Mouse (Mus musculus) MEL (cell line): ENCODE results near the gene Ksr1. TPM values are rescaled to one million over a fixed set of nuclear protein-coding genes. Genes with fewer than 3 reads are reported as not detected.

ENCODE experiments used
- DNase-seq: peaks from one replicate; pipeline ENCODE4 v3.0.0; 2011; ENCODE audit warnings: low read depth, low spot score
- H3K27ac ChIP-seq: 2 replicates; pipeline ENCODE4 v1.5.1; 2012; ENCODE audit warnings: low read depth, mild to moderate bottlenecking, control low read depth, low read length, moderate library complexity; ENCODE audit not compliant: control insufficient read depth
- H3K27me3 ChIP-seq, 2 experiments: fragments of 150-350 bp in 1 of 2; sonication (generic) in 1 of 2; 2 replicates each; pipeline ENCODE4 v1.6.1; 2012; ENCODE audit warnings: low read length in 2 of 2, mild to moderate bottlenecking in 2 of 2, improper control_type of control experiment in 1 of 2, moderate library complexity in 1 of 2; ENCODE audit not compliant: insufficient read depth in 2 of 2, control insufficient read depth in 1 of 2
- H3K36me3 ChIP-seq, 2 experiments: 2 replicates each; pipeline ENCODE4 v1.6.1; 2012 to 2014; ENCODE audit warnings: low read length in 2 of 2, improper control_type of control experiment in 1 of 2, inconsistent platforms in 1 of 2, mild to moderate bottlenecking in 1 of 2; ENCODE audit not compliant: insufficient read depth in 2 of 2, control insufficient read depth in 1 of 2
- H3K4me1 ChIP-seq, 2 experiments: fragments of 150-350 bp in 1 of 2; sonication (generic) in 1 of 2; 2 replicates each; pipeline ENCODE4 v1.6.1; 2012; ENCODE audit warnings: low read length in 2 of 2, improper control_type of control experiment in 1 of 2, mild to moderate bottlenecking in 1 of 2; ENCODE audit not compliant: insufficient read depth in 2 of 2, control insufficient read depth in 1 of 2
- H3K4me3 ChIP-seq, 2 experiments: fragments of 150-350 bp in 1 of 2; sonication (generic) in 1 of 2; 2 replicates each; pipeline ENCODE4 v1.5.1; 2012; ENCODE audit warnings: low read depth in 2 of 2, low read length in 2 of 2, mild to moderate bottlenecking in 2 of 2, moderate library complexity in 2 of 2, control low read depth in 1 of 2, improper control_type of control experiment in 1 of 2; ENCODE audit not compliant: control insufficient read depth in 1 of 2, insufficient read depth in 1 of 2
- H3K79me2 ChIP-seq: 2 replicates; pipeline ENCODE4 v1.6.1; 2012; ENCODE audit warnings: mild to moderate bottlenecking, low read length, moderate library complexity; ENCODE audit not compliant: control insufficient read depth, poor library complexity, insufficient read depth
- H3K9ac ChIP-seq: 2 replicates; pipeline ENCODE4 v1.6.1; 2012; ENCODE audit warnings: low read depth, mild to moderate bottlenecking, control low read depth, low read length, moderate library complexity; ENCODE audit not compliant: control insufficient read depth, poor library complexity, severe bottlenecking
- H3K9me3 ChIP-seq: fragments of 150-350 bp; sonication (generic); replicated peaks from 2 replicates; pipeline ENCODE4 v1.6.1; 2012; ENCODE audit warnings: mild to moderate bottlenecking, low read length, improper control_type of control experiment, moderate library complexity; ENCODE audit not compliant: insufficient read depth
- BHLHE40 ChIP-seq: IDR thresholded peaks from 2 replicates; pipeline ENCODE4 v1.6.1; 2012; ENCODE audit warnings: low read depth, mild to moderate bottlenecking, inconsistent platforms, low read length, improper control_type of control experiment, borderline replicate concordance
- CHD1 ChIP-seq: IDR thresholded peaks from 2 replicates; pipeline ENCODE4 v1.6.1; 2012; ENCODE audit warnings: low read depth, mild to moderate bottlenecking, inconsistent platforms, low read length, improper control_type of control experiment
- CHD2 ChIP-seq: IDR thresholded peaks from 2 replicates; pipeline ENCODE4 v1.6.1; 2011; ENCODE audit warnings: low read length, improper control_type of control experiment
- CTCF ChIP-seq, 3 experiments: IDR thresholded peaks in 2 of 3; conservative IDR thresholded peaks in 1 of 3; 2 replicates each; pipeline ENCODE4 v1.5.1; 2011 to 2012; ENCODE audit warnings: low read length in 3 of 3, low read depth in 2 of 3, mild to moderate bottlenecking in 2 of 3, improper control_type of control experiment in 1 of 3, inconsistent platforms in 1 of 3, mixed read lengths in 1 of 3, moderate library complexity in 1 of 3; ENCODE audit not compliant: control insufficient read depth in 1 of 3, insufficient read depth in 1 of 3, poor library complexity in 1 of 3, severe bottlenecking in 1 of 3
- E2F4 ChIP-seq: IDR thresholded peaks from 2 replicates; pipeline ENCODE4 v1.6.1; 2011; ENCODE audit warnings: low read depth, low read length, improper control_type of control experiment, borderline replicate concordance
- EP300 ChIP-seq, 2 experiments: IDR thresholded peaks; 2 replicates each; pipeline ENCODE4 v1.6.1; 2011; ENCODE audit warnings: improper control_type of control experiment in 2 of 2, low read length in 2 of 2, low read depth in 1 of 2, mild to moderate bottlenecking in 1 of 2
- ETS1 ChIP-seq: IDR thresholded peaks from 2 replicates; pipeline ENCODE4 v1.6.1; 2012; ENCODE audit warnings: low read depth, mild to moderate bottlenecking, inconsistent platforms, low read length, improper control_type of control experiment, moderate library complexity
- GABPA ChIP-seq: IDR thresholded peaks from 2 replicates; pipeline ENCODE4 v1.6.1; 2012; ENCODE audit warnings: low read depth, mild to moderate bottlenecking, inconsistent platforms, low read length, improper control_type of control experiment, moderate library complexity
- HCFC1 ChIP-seq: IDR thresholded peaks from 2 replicates; pipeline ENCODE4 v1.6.1; 2012; ENCODE audit warnings: low read depth, mild to moderate bottlenecking, inconsistent platforms, low read length, improper control_type of control experiment, moderate library complexity
- JUND ChIP-seq: IDR thresholded peaks from 2 replicates; pipeline ENCODE4 v1.6.1; 2011; ENCODE audit warnings: low read depth, mild to moderate bottlenecking, improper control_type of control experiment, low read length
- MAFK ChIP-seq: IDR thresholded peaks from 2 replicates; pipeline ENCODE4 v1.6.1; 2011; ENCODE audit warnings: low read depth, mild to moderate bottlenecking, low read length, improper control_type of control experiment, borderline replicate concordance
- MAX ChIP-seq: IDR thresholded peaks from 2 replicates; pipeline ENCODE4 v1.6.1; 2011; ENCODE audit warnings: low read length, improper control_type of control experiment
- MAZ ChIP-seq: IDR thresholded peaks from 2 replicates; pipeline ENCODE4 v1.6.1; 2012; ENCODE audit warnings: low read depth, mild to moderate bottlenecking, inconsistent platforms, low read length, improper control_type of control experiment
- MEF2A ChIP-seq: IDR thresholded peaks from 2 replicates; pipeline ENCODE4 v1.6.1; 2014; ENCODE audit warnings: low read depth, mild to moderate bottlenecking, inconsistent platforms, low read length, improper control_type of control experiment; ENCODE audit not compliant: poor library complexity, insufficient replicate concordance, severe bottlenecking; ENCODE audit errors: extremely low read depth
- MXI1 ChIP-seq: IDR thresholded peaks from 2 replicates; pipeline ENCODE4 v1.6.1; 2011; ENCODE audit warnings: mild to moderate bottlenecking, low read depth, low read length, improper control_type of control experiment
- MYB ChIP-seq: IDR thresholded peaks from 2 replicates; pipeline ENCODE4 v1.6.1; 2011; ENCODE audit warnings: mild to moderate bottlenecking, low read depth, low read length, improper control_type of control experiment
- MYC ChIP-seq: IDR thresholded peaks from 2 replicates; pipeline ENCODE4 v1.6.1; 2011; ENCODE audit warnings: low read depth, mild to moderate bottlenecking, low read length, improper control_type of control experiment, moderate library complexity
- NELFE ChIP-seq: IDR thresholded peaks from 2 replicates; pipeline ENCODE4 v1.6.1; 2011; ENCODE audit warnings: low read depth, low read length, improper control_type of control experiment
- NRF1 ChIP-seq: IDR thresholded peaks from 2 replicates; pipeline ENCODE4 v1.6.1; 2014; ENCODE audit warnings: low read depth, mild to moderate bottlenecking, inconsistent platforms, low read length, improper control_type of control experiment, moderate library complexity; ENCODE audit not compliant: poor library complexity, insufficient read depth, severe bottlenecking
- POLR2A ChIP-seq, 2 experiments: IDR thresholded peaks; 2 replicates each; pipeline ENCODE4 v1.6.1; 2011 to 2012; ENCODE audit warnings: low read length in 2 of 2, mild to moderate bottlenecking in 2 of 2, control low read depth in 1 of 2, improper control_type of control experiment in 1 of 2, low read depth in 1 of 2, moderate library complexity in 1 of 2; ENCODE audit not compliant: control insufficient read depth in 1 of 2, insufficient read depth in 1 of 2, poor library complexity in 1 of 2
- POLR2AphosphoS2 ChIP-seq: IDR thresholded peaks from 2 replicates; pipeline ENCODE4 v1.6.1; 2011; ENCODE audit warnings: low read length, improper control_type of control experiment
- POLR2AphosphoS5 ChIP-seq: IDR thresholded peaks from 2 replicates; pipeline ENCODE4 v1.6.1; 2012; ENCODE audit warnings: low read depth, borderline replicate concordance, mild to moderate bottlenecking, inconsistent platforms, low read length, moderate library complexity, mixed read lengths
- RAD21 ChIP-seq: IDR thresholded peaks from 2 replicates; pipeline ENCODE4 v1.6.1; 2011; ENCODE audit warnings: mild to moderate bottlenecking, low read depth, low read length, improper control_type of control experiment
- RCOR1 ChIP-seq: IDR thresholded peaks from 2 replicates; pipeline ENCODE4 v1.6.1; 2012; ENCODE audit warnings: low read depth, mild to moderate bottlenecking, inconsistent platforms, low read length, improper control_type of control experiment
- SMC3 ChIP-seq: IDR thresholded peaks from 2 replicates; pipeline ENCODE4 v1.6.1; 2011; ENCODE audit warnings: low read depth, low read length, improper control_type of control experiment
- TAL1 ChIP-seq: IDR thresholded peaks from 2 replicates; pipeline ENCODE4 v1.6.1; 2012; ENCODE audit warnings: mild to moderate bottlenecking, inconsistent platforms, low read length, moderate library complexity, mixed read lengths
- TBP ChIP-seq: IDR thresholded peaks from 2 replicates; pipeline ENCODE4 v1.8.0; 2011; ENCODE audit warnings: low read depth, low read length, improper control_type of control experiment
- TCF12 ChIP-seq: IDR thresholded peaks from 2 replicates; pipeline ENCODE4 v1.6.1; 2014; ENCODE audit warnings: low read depth, mild to moderate bottlenecking, inconsistent platforms, low read length, improper control_type of control experiment, moderate library complexity
- UBTF ChIP-seq: IDR thresholded peaks from 2 replicates; pipeline ENCODE4 v1.6.1; 2012; ENCODE audit warnings: low read depth, mild to moderate bottlenecking, inconsistent platforms, low read length, improper control_type of control experiment, moderate library complexity, borderline replicate concordance; ENCODE audit not compliant: insufficient read depth
- USF1 ChIP-seq: IDR thresholded peaks from 2 replicates; pipeline ENCODE4 v1.6.1; 2014; ENCODE audit warnings: low read depth, mild to moderate bottlenecking, inconsistent platforms, low read length, improper control_type of control experiment, moderate library complexity
- USF2 ChIP-seq, 2 experiments: IDR thresholded peaks; 2 replicates each; pipeline ENCODE4 v1.6.1; 2011 to 2012; ENCODE audit warnings: improper control_type of control experiment in 2 of 2, low read length in 2 of 2, borderline replicate concordance in 1 of 2, inconsistent platforms in 1 of 2, low read depth in 1 of 2, mild to moderate bottlenecking in 1 of 2; ENCODE audit not compliant: insufficient read depth in 1 of 2
- ZC3H11A ChIP-seq: IDR thresholded peaks from 2 replicates; pipeline ENCODE4 v1.6.1; 2012; ENCODE audit warnings: low read depth, mild to moderate bottlenecking, inconsistent platforms, low read length, improper control_type of control experiment
- ZKSCAN1 ChIP-seq: IDR thresholded peaks from 2 replicates; pipeline ENCODE4 v1.6.1; 2012; ENCODE audit warnings: low read depth, mild to moderate bottlenecking, inconsistent platforms, low read length, improper control_type of control experiment, moderate library complexity
- ZMIZ1 ChIP-seq: IDR thresholded peaks from 2 replicates; pipeline ENCODE4 v1.6.1; 2012; ENCODE audit warnings: low read depth, mild to moderate bottlenecking, inconsistent platforms, low read length, improper control_type of control experiment, moderate library complexity
- ZNF384 ChIP-seq: IDR thresholded peaks from 2 replicates; pipeline ENCODE4 v1.6.1; 2012; ENCODE audit warnings: low read depth, mild to moderate bottlenecking, inconsistent platforms, low read length, improper control_type of control experiment
- polyA plus RNA-seq, 2 experiments: library from polyadenylated mRNA; stranded (reverse) in 1 of 2; unstranded in 1 of 2; fragments of >175 nt in 1 of 2; fragments of >200 nt in 1 of 2; gene quantifications; 2 replicates each; pipeline versions ENCODE4 v1.2.1 to v1.2.4; 2012; ENCODE audit warnings: low replicate concordance in 2 of 2, low read depth in 1 of 2; ENCODE audit not compliant: insufficient read length in 2 of 2, insufficient read depth in 1 of 2, missing spikeins in 1 of 2
- total RNA-seq: library from RNA; depleted of rRNA; stranded (reverse); fragments of 300-350 nt; gene quantifications from 2 replicates; pipeline ENCODE4 v1.2.3, GENCODE M21; 2012

Gene Ksr1
- total and polyA plus RNA-seq, 3 experiments: 9.7 to 18.4 TPM; not detected in 1

DNA sequence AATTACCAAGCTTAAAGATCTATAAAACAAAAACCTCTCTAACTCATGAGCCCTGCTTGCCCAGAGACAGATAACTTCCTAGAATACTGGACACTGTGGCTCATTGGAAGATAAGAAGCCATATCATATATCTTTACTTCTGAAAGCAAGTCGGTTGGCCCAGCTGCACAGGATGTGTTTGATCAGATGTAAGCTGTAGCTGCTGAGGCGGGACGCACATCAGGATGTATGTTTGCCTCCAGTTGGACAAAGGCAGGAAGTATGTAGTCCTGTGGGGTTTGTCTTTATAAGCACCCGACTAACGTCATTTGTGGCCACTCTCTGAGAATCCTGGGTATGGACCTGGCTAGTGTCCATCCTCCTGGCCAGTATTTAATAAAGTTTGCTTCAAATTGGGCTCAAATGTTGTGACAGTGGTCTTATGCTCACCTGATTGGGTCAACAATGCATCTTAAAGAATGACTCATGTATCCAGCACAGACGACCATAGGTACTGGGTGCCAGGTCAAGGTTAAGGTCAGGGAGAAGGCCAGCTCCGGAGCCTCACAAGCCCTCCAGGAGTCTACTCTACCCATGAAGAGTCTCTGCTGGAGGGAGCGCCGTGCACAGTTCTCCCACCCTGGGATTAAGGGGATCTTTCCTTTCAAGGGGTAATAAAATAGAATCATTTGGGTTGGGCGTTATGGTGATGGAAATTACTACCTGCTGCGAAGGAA, 143.0 kb downstream of the Ksr1 start:
- Histone ChIP-seq H3K27me3 (no peaks in the 10 kb centered on the region), H3K27ac (peak overlapping the region; percentile 90), H3K36me3 (peaks cover 0 to 58% of the 10 kb centered on the region in 2 experiments; a peak in 2 of 4 replicates), H3K9me3 (no peaks in the 10 kb centered on the region), H3K9ac (peak overlapping the region; percentile 42), H3K4me1 (peaks cover 57 to 60% of the 10 kb centered on the region in 2 experiments), H3K79me2 (no peaks in the 10 kb centered on the region), H3K4me3 (peak overlapping the region; percentile 5; a peak in 2 of 4 replicates)
- DNase-seq: peak; percentile 96
- TF ChIP-seq TCF12: peak; percentile 99
- no peak for TF ChIP-seq MEF2A
- peak; percentile 49; the same call in 1 of the 2 replicates for TF ChIP-seq TAL1
- no peak for TF ChIP-seq CTCF (IDR thresholded peaks at IDR 0.05 in 2 of 3, conservative IDR thresholded peaks at IDR 0.05 in 1 of 3; ENCODE audit: control insufficient read depth in 1 of 3, insufficient read depth in 1 of 3, low read depth in 2 of 3, low read length in 3 of 3, poor library complexity in 1 of 3, severe bottlenecking in 1 of 3)
- peak; percentile 98 to 99 for TF ChIP-seq EP300 (IDR thresholded peaks at IDR 0.05; ENCODE audit: low read depth in 1 of 2, low read length in 2 of 2)
- no peak for TF ChIP-seq ZC3H11A
- TF ChIP-seq NRF1: no peak
- no peak for TF ChIP-seq RAD21
- TF ChIP-seq SMC3: no peak
- peak; percentile 51 to 77; a peak in 2 of 4 replicates for TF ChIP-seq POLR2A (IDR thresholded peaks at IDR 0.05; ENCODE audit: control insufficient read depth in 1 of 2, insufficient read depth in 1 of 2, low read depth in 1 of 2, low read length in 2 of 2, poor library complexity in 1 of 2)
- peak; percentile 85 for TF ChIP-seq RCOR1
- no peak for TF ChIP-seq ZNF384
- TF ChIP-seq MYB: peak; percentile 98
- TF ChIP-seq POLR2AphosphoS2: 0 out of 2 replicates have a peak, but pooled peaks have one; percentile 26
- peak; percentile 100 for TF ChIP-seq ETS1
- no peak; the same call in 1 of the 2 replicates for TF ChIP-seq GABPA
- no peak for TF ChIP-seq UBTF
- TF ChIP-seq E2F4: no peak
- peak; percentile 89 for TF ChIP-seq ZMIZ1
- 0 out of 2 replicates have a peak, but pooled peaks have one; percentile 90 for TF ChIP-seq CHD1
- 0 out of 2 replicates have a peak, but pooled peaks have one; percentile 1 for TF ChIP-seq MXI1
- no peak for TF ChIP-seq MAX
- no peak for TF ChIP-seq ZKSCAN1
- TF ChIP-seq USF2 (IDR thresholded peaks at IDR 0.05; ENCODE audit: borderline replicate concordance in 1 of 2, insufficient read depth in 1 of 2, low read depth in 1 of 2, low read length in 2 of 2): no peak
- 0 out of 2 replicates have a peak, but pooled peaks have one; percentile 9 for TF ChIP-seq JUND
- peak; percentile 26; the same call in 1 of the 2 replicates for TF ChIP-seq NELFE
- 0 out of 2 replicates have a peak, but pooled peaks have one; percentile 40 for TF ChIP-seq MYC
- peak; percentile 55; the same call in 1 of the 2 replicates for TF ChIP-seq MAFK
- no peak; the same call in 1 of the 2 replicates for TF ChIP-seq MAZ
- TF ChIP-seq HCFC1: peak; percentile 71
- TF ChIP-seq USF1: no peak
- peak; percentile 71; the same call in 1 of the 2 replicates for TF ChIP-seq TBP
- TF ChIP-seq CHD2: peak; percentile 2; the same call in 1 of the 2 replicates
- TF ChIP-seq POLR2AphosphoS5: no peak
- TF ChIP-seq BHLHE40: peak; percentile 30; the same call in 1 of the 2 replicates
